In the genomic region with DNA sequence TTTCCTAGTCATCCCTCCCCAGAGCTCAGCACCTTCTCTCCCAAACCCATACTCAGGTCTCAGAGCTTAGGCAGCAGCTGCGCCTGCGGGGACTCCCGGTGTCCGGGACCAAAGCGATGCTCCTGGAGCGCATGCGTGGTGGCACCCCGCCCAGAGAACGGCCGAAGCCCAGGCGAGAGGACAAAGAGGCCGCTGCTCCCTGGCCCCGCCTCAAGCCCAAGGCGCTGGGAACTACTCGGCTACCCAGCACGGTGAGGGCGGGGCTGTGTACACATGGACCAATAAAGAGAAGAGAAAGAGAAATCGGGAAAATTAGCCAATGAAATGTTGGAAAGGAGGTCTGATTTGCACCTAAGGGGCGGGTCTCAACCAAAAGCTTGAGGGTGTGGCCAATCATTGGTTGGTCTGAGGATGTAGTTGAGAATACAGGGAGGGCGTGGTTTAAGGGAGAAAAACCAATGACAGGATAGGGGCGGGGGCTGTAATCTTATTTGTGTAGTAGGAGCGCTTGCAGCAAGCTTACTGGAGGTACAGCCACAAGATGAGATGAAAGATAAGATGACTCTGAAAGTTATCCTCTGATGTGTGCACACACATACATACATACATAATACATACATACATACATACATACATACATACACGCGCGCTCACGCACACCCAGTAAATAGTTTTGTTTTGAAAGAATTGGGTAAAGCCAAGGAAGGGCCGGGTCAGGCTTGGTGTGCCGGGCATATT, we compare ENCODE assay signal across 8 mouse cellular contexts. TPM values are rescaled to one million over a fixed set of nuclear protein-coding genes. Genes with fewer than 3 reads are reported as not detected.
DNase-seq lines count a peak whose midpoint lies in the region; ATAC-seq lines count a peak whose summit lies in the region.

No protein-coding gene starts in this region.

- H3K4me2 ChIP-seq in hindbrain, embryonic 13.5 days: peak overlapping the region; percentile 71

- H3K36me3 ChIP-seq in hindbrain, embryonic 13.5 days: no peaks in the 10 kb centered on the region

- H3K27me3 ChIP-seq in hindbrain, embryonic 13.5 days: no peaks in the 10 kb centered on the region

- peak; percentile 94 for ATAC-seq in hindbrain, embryonic 13.5 days (ENCODE audit: low FRiP score)

- H3K4me3 ChIP-seq in hindbrain, embryonic 13.5 days: peak overlapping the region; percentile 49

- peak; percentile 88 for DNase-seq in T-cell, adult 2 months (ENCODE audit: low spot score)
- DNase-seq in cerebellum, postnatal 14 days: peak; percentile 99
- peak; percentile 74 to 83 for DNase-seq in frontal cortex, postnatal 25 days (ENCODE audit: low spot score in 2 of 2)
- DNase-seq in layer of hippocampus, postnatal 14 days (ENCODE audit: low spot score in 2 of 2): peak; percentile 88 to 94
- DNase-seq in lung, postnatal 10 days: peak; percentile 97
- peak; percentile 90 for DNase-seq in ovary, postnatal 14 days (ENCODE audit: low spot score)
- peak; percentile 80 to 83 for DNase-seq in thymus, postnatal 10 days (ENCODE audit: low spot score in 2 of 2)

- H3K27ac ChIP-seq in hindbrain, embryonic 13.5 days: peak overlapping the region; percentile 94

- peak overlapping the region; percentile 84 for H3K9ac ChIP-seq in hindbrain, embryonic 13.5 days

- H3K4me1 ChIP-seq in hindbrain, embryonic 13.5 days (replicated peaks): peaks cover 40% of the 10 kb centered on the region

- H3K9me3 ChIP-seq in hindbrain, embryonic 13.5 days: no peaks in the 10 kb centered on the region

- under 1% methylated on average over 28 of the region's 28 CpGs for WGBS in hindbrain, embryonic 13.5 days

RNA-seq across cellular contexts. Expression of a gene that starts 3.8 kb away (rescaled TPM):
- 3.4 and 4.0 TPM in 2 replicates for polyA plus RNA-seq in hindbrain, embryonic 13.5 days (2015; fragmentation: Nextera tagmentation; extraction: Ambion mirVana)
- 1 to 10 TPM; 1.7 to 1.8 TPM for total RNA-seq in layer of hippocampus, postnatal 14 days (2021)

RNA-seq across cellular contexts. Expression of a gene that starts 16.3 kb away (rescaled TPM):
- 12.0 and 12.7 TPM in 2 replicates for polyA plus RNA-seq in hindbrain, embryonic 13.5 days (2015; fragmentation: Nextera tagmentation; extraction: Ambion mirVana)
- total RNA-seq in layer of hippocampus, postnatal 14 days (2021): 10 to 100 TPM in 1 of 2 experiments, 1 to 10 TPM in 1; 9.3 to 10.3 TPM

RNA-seq across cellular contexts. Expression of a gene that starts 22.0 kb away (rescaled TPM):
- polyA plus RNA-seq in hindbrain, embryonic 13.5 days (2015; fragmentation: Nextera tagmentation; extraction: Ambion mirVana): 0.18 TPM in 1 of 2 replicates, not detected in the other
- total RNA-seq in layer of hippocampus, postnatal 14 days (2021): under 1 TPM in 1 of 2 experiments, not detected in 1; 0.23 TPM

RNA-seq across cellular contexts. Expression of a gene that starts 22.6 kb away (rescaled TPM):
- polyA plus RNA-seq in hindbrain, embryonic 13.5 days (2015; fragmentation: Nextera tagmentation; extraction: Ambion mirVana): 0.09 and 0.38 TPM in 2 replicates
- under 1 TPM; 0.30 to 0.67 TPM for total RNA-seq in layer of hippocampus, postnatal 14 days (2021)

RNA-seq across cellular contexts. Expression of a gene that starts 26.5 kb away (rescaled TPM):
- polyA plus RNA-seq in hindbrain, embryonic 13.5 days (2015; fragmentation: Nextera tagmentation; extraction: Ambion mirVana): 0.06 TPM in 1 of 2 replicates, not detected in the other
- not detected for total RNA-seq in layer of hippocampus, postnatal 14 days (2021)

Comparison
In these comparisons a context has a peak if more than half of its experiments do, and no peak if none do; other contexts are left out.
1. Peak in every context shown above with its lines: DNase-seq, ATAC-seq, H3K4me3 ChIP-seq and H3K27ac ChIP-seq.